Mouse (Mus musculus) liver, postnatal 0 days (tissue): Measurements from ENCODE around the gene Pgap1. TPM values are rescaled to one million over a fixed set of nuclear protein-coding genes. Genes with fewer than 3 reads are reported as not detected.

Experiments used
- ATAC-seq: fragments of 200-750 bp; cut with Nextera tagmentation; 2 replicates; pipeline ENCODE4 v1.8.0; 2017; ENCODE audit warnings: mild to moderate bottlenecking, moderate library complexity
- DNase-seq: peaks from one replicate; pipeline ENCODE4 v3.0.0-alpha.2; 2016
- H3K27ac ChIP-seq: fragments of 300-500 bp; sonication (generic); 2 replicates; pipeline ENCODE4 v1.5.1; 2014; ENCODE audit warnings: antibody characterized with exemption, moderate library complexity, mild to moderate bottlenecking, low read depth
- H3K27me3 ChIP-seq: fragments of 300-500 bp; sonication (generic); 2 replicates; pipeline ENCODE4 v1.6.1; 2014; ENCODE audit warnings: low read length, control low read depth, mixed read lengths; ENCODE audit not compliant: insufficient read depth
- H3K36me3 ChIP-seq: fragments of 300-500 bp; sonication (generic); replicated peaks from 2 replicates; pipeline ENCODE4 v1.6.1; 2014; ENCODE audit warnings: mild to moderate bottlenecking, control low read depth, low read length, moderate library complexity, mixed read lengths; ENCODE audit not compliant: insufficient read depth
- H3K4me1 ChIP-seq: fragments of 300-500 bp; sonication (generic); 2 replicates; pipeline ENCODE4 v1.6.1; 2014; ENCODE audit warnings: antibody characterized with exemption, mild to moderate bottlenecking, control low read depth; ENCODE audit not compliant: insufficient read depth
- H3K4me2 ChIP-seq: fragments of 300-500 bp; sonication (generic); 2 replicates; pipeline ENCODE4 v1.6.1; 2014; ENCODE audit warnings: low read depth, mild to moderate bottlenecking, low read length, moderate library complexity, mixed read lengths
- H3K4me3 ChIP-seq: fragments of 300-500 bp; sonication (generic); 2 replicates; pipeline ENCODE4 v1.5.1; 2014; ENCODE audit warnings: low read depth, low read length
- H3K9ac ChIP-seq: fragments of 300-500 bp; sonication (generic); replicated peaks from 2 replicates; pipeline ENCODE4 v1.6.1; 2014; ENCODE audit warnings: mild to moderate bottlenecking, moderate library complexity
- H3K9me3 ChIP-seq: fragments of 300-500 bp; sonication (generic); 2 replicates; pipeline ENCODE4 v1.6.1; 2016; ENCODE audit warnings: mild to moderate bottlenecking, control low read depth, low read length, mixed read lengths
- CTCF ChIP-seq: sonication (generic); IDR thresholded peaks from 2 replicates; pipeline ENCODE4 v1.5.1; 2016; ENCODE audit warnings: antibody characterized with exemption, low read depth
- EP300 ChIP-seq: IDR thresholded peaks from 2 replicates; pipeline ENCODE4 v1.6.1; 2016; ENCODE audit warnings: antibody characterized with exemption, low read depth, mild to moderate bottlenecking
- WGBS: fragments of 180-500 bp; shearing (Covaris S2); extraction: QIAGEN DNeasy Blood & Tissue Kit; methylation state at CpG from one replicate; pipeline ENCODE4 v1.1.7; 2014; ENCODE audit not compliant: insufficient replicate concordance; 5-methylcytosine and 5-hydroxymethylcytosine counted together
- polyA plus RNA-seq: library from polyadenylated mRNA; unstranded; fragments of >200 nt; fragmentation: Nextera tagmentation; extraction: Ambion mirVana; gene quantifications from 2 replicates; pipeline ENCODE4 v1.2.1, GENCODE M21; 2015

Gene Pgap1
- polyA plus RNA-seq, 1 experiment from 2014 or later = 1.9 TPM

DNA sequence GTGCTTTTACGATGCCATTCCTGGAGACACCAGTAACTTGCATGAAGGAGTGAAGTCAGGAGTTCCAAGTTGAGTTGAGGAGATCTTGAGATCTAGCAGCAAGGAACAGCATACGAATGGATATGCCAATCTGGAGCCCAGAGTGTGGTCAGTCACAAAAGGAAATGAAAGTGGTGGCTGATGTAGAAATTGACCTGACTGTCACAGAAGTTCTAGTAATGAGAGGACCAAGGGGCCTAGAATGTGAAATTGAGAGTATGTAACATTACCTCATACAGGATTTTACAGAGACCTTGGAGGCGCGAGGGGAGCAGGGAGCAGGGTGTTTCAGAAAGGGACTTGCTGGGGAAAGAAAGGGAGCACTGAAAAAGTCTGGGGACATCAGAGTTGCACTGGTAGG lies 108.7 kb downstream of the Pgap1 start:
- Histone ChIP-seq H3K27ac (no peak overlapping the region), H3K27me3 (no peaks in the 10 kb centered on the region), H3K4me3 (no peak overlapping the region), H3K9me3 (no peaks in the 10 kb centered on the region), H3K9ac (no peak overlapping the region), H3K36me3 (no peaks in the 10 kb centered on the region), H3K4me1 (no peaks in the 10 kb centered on the region), H3K4me2 (no peak overlapping the region)
- DNase-seq (no peak), ATAC-seq (no peak)
- TF ChIP-seq EP300 (no peak), CTCF (no peak)
- 67% methylated on average over 4 of the region's 4 CpGs for WGBS

DNA sequence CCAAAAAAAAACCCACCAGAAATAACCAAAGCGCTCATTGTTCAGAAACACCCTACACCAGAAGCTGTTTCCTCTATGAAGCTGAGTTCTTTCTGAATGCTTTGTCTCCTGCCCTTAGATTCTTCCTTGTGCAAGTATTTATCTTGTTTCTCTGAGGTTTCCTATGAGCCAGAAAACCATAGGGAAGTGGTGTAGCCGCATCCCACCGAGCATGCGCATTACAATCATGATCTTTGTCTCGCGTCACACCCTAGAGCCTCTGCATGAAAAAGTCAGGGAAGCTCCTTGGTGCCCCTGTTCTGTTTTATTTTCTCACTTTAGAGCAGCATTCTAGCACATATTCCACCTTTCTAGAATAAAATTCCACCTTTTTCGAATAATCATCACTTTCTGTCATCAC lies 113.8 kb downstream of the Pgap1 start:
- Histone ChIP-seq H3K9ac (no peak overlapping the region), H3K27ac (no peak overlapping the region), H3K4me2 (no peak overlapping the region), H3K27me3 (no peaks in the 10 kb centered on the region), H3K4me1 (no peaks in the 10 kb centered on the region), H3K36me3 (no peaks in the 10 kb centered on the region), H3K4me3 (no peak overlapping the region), H3K9me3 (no peaks in the 10 kb centered on the region)
- no peak for TF ChIP-seq EP300
- TF ChIP-seq CTCF = no peak
- no peak for ATAC-seq
- no peak for DNase-seq
- 49% methylated on average over 7 of the region's 7 CpGs for WGBS

DNA sequence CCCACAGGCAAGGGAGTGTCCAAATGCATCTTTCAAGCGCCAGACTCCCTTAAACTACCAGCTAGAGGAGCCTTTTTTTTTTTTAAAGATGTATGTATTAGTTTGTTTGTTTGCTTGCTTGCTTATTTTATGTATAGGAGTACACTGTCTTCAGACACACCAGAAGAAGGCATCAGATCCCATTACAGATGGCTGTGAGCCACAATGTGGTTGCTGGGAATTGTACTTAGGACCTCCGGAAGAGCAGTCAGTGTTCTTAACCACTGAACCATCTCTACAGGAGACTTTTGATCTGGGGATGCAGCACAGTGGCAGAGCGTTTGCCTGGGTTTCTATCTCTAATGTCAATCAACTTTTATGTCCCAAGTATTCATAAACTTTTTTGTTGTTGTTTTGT lies 118.4 kb downstream of the Pgap1 start:
- Histone ChIP-seq H3K36me3 (0 out of 2 replicates have a peak, but pooled peaks cover 3% of the 10 kb centered on the region), H3K27ac (no peak overlapping the region), H3K4me3 (peak overlapping the region; percentile 77), H3K9ac (peak overlapping the region; percentile 87; the same call in 1 of the 2 replicates), H3K4me1 (no peaks in the 10 kb centered on the region), H3K9me3 (no peaks in the 10 kb centered on the region), H3K4me2 (peak overlapping the region; percentile 86), H3K27me3 (no peaks in the 10 kb centered on the region)
- no peak for TF ChIP-seq CTCF
- no peak for TF ChIP-seq EP300
- 54% methylated on average over 3 of the region's 3 CpGs for WGBS
- no peak for DNase-seq
- ATAC-seq = no peak

DNA sequence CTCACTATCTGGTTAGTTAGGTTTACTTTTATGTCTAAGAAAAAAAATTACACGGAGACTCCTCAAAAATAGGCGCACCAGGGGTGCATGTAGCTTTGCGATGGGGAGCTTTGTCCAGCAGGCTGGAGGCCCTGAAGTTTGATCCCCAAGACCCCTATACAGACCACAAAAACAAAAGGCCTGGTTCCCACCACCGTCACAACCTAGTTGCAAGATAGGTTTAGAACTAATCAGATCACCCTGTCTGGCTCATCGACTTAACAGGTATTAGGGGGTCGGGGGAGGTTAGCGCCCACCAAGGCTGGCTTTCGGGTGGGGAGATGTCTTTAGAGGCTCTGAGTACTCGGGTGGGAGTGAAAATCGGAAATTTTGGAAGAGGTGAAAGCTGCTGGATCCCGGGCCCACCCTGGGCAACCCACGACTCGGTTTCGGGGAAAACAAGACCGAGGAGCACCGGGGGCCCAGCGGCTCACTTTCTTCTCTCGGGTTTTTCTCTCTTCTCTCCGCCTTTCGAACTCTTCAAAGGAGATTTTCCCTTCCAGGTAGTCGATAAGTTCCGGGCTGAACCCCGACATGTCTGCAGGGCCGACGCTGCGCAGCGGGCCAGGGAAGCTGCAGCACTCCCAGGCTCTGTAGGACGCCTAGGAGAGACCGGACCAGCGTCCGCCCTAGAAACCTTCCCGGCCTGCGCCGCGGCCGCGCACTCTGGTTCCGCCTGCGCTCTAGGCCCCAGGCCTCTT lies 119.0 kb downstream of the Pgap1 start, which contains the start of gene Gtf3c3:
Gtf3c3 (minus strand) TSS at position 632 of the 740 bp plus-strand sequence.
- Histone ChIP-seq H3K9ac (peak within 1 kb of the TSS; percentile 87), H3K4me2 (peak within 1 kb of the TSS; percentile 86), H3K27ac (peak within 1 kb of the TSS; percentile 36; the same call in 1 of the 2 replicates), H3K27me3 (no peaks in the 10 kb centered on the region), H3K36me3 (0 out of 2 replicates have a peak, but pooled peaks cover 3% of the 10 kb centered on the region), H3K4me1 (no peaks in the 10 kb centered on the region), H3K9me3 (no peaks in the 10 kb centered on the region), H3K4me3 (peak within 1 kb of the TSS; percentile 77)
- DNase-seq (peak; percentile 84), ATAC-seq (peak; percentile 100)
- no peak for TF ChIP-seq CTCF
- no peak for TF ChIP-seq EP300
- WGBS = 5% methylated on average over 39 of the region's 39 CpGs

Other genes starting within 250 kb of the Pgap1 start
- gene Gtf3c3, start 118.7 kb downstream of the Pgap1 start, polyA plus RNA-seq = 4.2 and 4.4 TPM in 2 replicates